Mouse (Mus musculus): Measurements from ENCODE around the gene Ctsd.
"Not testable (repeated sequence)": the region's sequence is repeated elsewhere in the genome, so short reads cannot be mapped to it uniquely, and the experiment has no call there.

Ctsd gene

DNA sequence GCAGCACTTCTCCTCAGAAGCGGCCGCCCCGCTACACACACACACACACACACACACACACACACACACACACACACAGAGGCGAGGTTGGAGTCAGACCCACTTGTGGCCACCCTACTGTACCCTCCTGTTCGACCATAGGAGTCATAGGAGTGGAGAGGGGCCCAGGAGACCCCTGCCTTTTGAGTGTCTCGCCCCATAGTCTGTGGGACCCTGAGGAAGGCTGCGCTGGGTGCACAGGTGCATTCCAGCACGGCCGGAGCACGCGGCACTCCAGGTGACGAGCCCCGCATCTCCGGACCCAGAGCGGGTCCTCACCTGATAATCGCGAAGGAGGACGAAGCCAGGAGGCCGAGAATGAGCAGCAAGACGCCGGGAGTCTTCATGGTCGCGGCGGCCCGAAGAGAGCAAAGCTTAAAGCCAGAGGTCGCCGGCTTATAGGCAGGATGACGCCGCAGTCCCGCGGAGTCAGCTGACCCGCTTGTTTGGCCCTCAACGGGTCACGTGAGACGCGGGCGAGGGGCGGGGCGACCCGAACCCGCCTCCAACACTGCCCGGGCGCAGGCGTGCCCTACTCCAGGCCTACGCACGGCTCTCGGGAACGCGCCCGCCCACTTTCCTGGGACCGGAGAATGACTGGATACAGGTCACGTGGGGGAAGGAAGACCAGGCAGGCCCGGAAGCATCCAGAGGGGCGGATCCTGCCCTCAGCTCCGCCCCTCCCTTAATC, at the start of gene Ctsd:
Gene Ctsd, minus strand, starts transcription at position 620 of the 730 bp plus-strand sequence.
- peak; percentile 89 to 91 for DNase-seq (ENCODE audit: low spot score in 2 of 2)

DNA sequence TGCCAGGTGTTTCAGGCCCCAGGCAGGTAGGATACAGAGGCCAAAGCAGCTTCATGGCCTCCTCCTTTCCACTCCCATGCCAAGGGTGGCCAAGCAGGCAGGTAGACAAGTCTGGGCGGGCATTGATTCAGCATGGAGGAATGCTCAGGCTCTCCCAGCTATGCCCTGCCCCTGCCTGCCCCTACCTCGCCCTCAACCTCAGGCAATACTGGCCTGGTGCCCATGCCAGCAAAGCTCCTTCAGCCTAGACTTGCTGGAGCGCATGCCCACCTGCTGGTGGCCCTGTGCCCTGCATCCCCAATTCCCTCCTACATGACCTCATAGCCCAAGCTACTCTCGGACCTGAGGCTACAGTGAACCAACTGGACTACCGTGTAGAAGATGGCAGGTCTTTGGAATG, 49.5 kb upstream of the Ctsd start:
- DNase-seq (ENCODE audit: low spot score in 2 of 2) = no peak

DNA sequence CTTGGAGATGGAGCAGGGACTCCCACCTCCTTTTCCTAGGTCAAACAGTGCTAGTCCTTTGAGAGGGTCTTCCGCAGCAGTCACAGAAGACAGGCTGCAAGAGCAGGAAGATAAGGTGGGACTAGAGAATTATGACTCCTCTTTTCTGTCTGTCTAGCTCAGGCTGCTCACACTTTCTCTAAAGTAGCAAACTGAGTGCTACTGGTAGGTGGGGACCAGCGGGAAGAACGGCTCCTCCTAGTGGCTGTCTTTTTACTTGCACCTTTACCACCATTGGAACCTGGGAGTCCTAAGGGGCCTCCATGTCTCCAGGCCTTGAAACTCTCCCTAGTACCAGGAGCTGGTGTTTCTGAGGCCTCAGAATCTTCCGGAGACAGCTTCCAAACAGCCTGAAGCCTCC, 47.7 kb upstream of the Ctsd start:
- DNase-seq (ENCODE audit: low spot score in 2 of 2) = peak; percentile 68 to 69

DNA sequence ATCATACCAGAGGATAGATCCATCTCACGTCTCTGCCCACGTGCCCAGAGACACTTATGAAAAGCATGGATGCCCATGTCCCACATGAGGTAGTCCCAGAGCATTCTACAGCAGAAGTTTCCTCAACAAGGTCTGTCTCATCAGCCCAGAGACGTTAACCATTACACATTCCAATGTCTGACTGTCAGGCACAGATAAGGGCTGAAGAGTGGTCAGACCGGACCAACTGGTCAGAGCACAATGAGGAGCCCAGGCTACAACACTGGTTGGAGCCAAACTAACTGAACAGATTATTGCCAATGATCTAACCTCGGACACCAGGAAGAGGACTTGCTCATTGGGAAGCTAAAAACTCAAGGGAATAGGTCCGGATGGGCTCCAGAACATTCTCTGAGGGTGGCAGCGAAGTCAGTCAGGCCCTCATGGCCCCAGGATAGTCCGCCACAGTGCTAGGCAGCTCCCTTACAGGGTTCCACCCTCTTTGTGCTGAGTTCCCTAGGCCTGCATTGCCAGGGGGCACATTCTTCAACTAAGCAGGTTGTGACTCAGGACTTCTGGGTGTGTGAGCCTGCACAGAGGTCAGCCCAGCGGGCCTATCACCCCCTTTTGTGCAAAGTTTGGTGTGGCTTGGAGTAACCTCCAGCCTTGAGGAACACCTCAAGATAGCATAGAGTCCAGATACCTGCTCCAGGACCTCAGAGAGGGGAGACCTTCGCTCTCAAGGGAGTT, 46.5 kb upstream of the Ctsd start, which contains the start of gene Syt8:
Gene Syt8, plus strand, starts transcription at position 714 of the 729 bp plus-strand sequence.
- no peak for DNase-seq (ENCODE audit: low spot score in 2 of 2)

DNA sequence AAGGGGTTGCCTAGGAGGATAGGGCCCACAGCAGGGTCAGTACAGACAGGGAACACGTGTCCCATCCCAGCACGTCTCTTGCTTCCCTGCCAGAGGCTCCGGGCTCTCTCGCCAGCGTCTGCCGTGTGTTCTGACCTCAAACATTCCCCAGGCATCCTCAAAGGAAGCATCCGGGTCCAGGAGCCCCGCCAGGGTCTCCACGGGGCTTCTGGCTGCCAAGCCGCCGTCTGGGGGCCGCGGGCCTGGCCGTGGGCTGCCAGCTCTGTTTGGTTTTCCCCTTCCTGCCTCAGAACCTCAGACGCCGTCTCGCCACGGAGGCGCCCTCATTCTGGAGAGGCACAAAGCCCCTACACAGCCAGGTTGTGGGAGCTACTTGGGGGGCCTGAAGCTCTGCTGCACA, 45.8 kb upstream of the Ctsd start:
- no peak for DNase-seq (ENCODE audit: low spot score in 2 of 2)

DNA sequence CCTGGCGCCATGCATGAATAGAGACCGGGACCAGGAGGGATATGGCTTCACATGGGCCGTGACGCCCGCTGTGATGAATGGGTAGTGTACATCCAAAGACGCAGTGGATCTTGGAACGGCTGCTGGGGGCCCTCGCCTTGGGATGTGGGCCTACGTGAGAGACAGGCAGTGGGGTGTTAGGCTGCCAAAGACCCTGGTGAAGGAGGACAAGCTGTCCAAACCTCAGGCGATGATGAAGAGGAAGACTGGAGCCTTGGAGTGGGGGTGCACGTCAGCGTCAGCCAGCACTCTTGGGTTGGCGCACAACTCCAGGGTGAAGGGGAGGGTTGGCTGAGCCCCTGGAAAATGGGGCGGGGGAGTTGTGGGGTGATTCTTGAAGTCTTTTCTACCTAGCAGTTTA, 43.3 kb upstream of the Ctsd start:
- DNase-seq (ENCODE audit: low spot score in 2 of 2) = no peak

DNA sequence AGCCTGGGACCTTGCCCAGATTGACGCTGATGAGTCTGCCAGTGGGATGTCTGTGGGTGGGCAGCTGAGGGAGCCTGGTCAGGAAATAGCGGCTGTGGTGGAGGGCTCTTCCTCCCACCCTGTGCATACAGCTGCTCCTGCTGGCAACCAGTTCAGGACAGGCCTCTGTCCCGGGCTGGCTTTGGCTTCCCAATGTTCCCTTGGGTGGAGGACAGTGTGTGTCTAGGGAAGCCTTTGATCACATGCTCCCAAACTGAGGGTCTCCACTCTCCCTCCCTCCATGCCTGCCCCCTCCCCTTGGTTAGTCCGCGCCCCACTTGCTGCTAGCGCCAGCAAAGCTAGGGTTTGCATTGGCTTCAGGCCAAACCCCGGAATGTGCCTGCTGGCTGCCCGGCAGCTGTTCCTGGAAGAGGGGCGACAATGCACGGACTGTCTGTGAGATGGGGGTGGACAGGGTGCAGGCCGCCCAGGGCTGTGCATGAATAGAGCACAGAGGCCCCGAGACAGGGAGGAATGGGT, 42.4 kb upstream of the Ctsd start:
- no peak for DNase-seq (ENCODE audit: low spot score in 2 of 2)

DNA sequence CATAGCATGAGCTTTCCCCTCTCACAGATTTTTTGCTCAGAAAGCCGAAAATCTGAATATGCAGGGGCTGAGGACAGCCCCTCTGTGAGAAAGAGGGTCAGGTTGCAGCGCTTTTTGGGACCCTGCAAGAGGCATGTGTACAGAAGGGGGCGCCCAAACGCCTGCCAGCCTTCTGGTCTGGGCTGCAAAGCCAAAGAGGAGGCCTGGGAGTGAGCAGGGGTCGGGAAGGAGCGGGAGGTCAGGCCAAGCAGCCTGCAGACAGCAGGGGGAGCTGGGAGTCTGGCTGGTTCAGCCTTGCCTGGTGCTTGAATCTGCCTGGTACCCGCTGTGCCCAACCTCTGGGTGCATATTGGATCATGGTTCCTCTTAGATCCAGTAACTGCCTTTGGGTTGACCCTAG, 40.4 kb upstream of the Ctsd start:
- DNase-seq (ENCODE audit: low spot score in 2 of 2) = no peak

DNA sequence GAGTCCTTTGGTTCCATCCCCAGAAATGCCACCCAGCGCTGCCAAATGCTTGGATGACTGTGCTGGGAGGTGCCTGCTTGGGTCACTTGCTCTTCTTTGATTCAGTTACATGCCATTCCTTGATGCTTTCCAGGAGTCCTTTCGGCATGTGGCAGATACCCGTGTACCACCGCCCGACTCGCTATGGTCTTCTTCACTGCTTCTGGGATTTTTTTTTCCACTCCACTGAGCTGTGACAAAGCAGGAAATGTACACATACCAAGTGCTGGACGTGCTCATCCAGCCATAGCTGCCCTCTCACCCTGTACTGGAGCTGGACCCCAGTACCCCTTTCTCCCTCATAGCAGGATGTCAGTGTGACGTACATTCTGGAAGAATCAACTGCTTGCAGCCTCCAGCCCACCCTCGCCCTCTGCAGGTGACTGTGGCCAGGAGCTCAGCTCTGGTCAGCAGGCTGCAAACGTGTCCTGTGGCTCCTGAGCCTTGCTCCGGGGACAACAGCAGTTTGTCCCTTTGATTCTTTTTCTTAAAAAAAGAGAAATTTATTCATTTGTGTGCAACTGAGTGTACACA, 37.9 kb upstream of the Ctsd start:
- no peak for DNase-seq (ENCODE audit: low spot score in 2 of 2)

DNA sequence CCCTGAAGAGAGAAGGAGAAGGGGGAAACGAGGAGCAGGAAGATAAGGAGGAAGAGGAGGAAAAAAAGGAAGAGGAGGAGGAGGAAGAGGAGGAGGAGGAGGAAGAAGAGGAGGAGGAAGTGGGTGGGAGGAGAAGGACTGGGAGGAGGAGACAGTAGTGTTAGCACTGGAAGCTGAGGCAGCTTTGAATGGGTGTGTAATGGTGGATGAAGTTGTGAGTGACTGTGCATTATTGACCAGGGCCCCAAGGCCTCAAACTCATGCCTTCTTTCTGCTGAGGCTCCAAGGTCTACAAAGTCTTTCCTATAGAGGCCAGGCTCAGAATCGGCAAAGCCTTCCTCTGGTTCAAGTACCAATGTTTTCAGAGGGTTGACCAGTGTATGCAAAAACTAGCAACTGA, 34.0 kb upstream of the Ctsd start:
- DNase-seq (ENCODE audit: low spot score in 2 of 2) = no peak

DNA sequence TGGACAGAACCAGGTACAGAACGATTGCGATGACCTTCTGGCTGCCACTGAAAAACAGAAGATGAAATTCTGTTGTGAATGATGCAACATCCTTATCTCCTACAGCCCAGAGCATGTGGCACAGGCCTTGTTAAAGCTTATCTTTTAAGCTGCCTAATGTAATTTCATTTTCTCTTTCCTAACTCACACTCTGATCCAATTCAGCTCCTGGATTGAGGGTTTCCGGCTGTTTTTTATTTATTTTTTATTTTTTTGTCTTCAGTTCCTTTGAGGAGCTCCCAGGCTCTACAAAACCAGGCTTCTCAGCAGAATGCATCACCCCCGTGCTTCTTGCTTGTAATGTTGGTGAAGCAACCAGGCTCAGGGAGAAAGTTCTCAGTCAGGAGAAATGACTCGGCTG, 32.0 kb upstream of the Ctsd start:
- no peak for DNase-seq (ENCODE audit: low spot score in 2 of 2)

DNA sequence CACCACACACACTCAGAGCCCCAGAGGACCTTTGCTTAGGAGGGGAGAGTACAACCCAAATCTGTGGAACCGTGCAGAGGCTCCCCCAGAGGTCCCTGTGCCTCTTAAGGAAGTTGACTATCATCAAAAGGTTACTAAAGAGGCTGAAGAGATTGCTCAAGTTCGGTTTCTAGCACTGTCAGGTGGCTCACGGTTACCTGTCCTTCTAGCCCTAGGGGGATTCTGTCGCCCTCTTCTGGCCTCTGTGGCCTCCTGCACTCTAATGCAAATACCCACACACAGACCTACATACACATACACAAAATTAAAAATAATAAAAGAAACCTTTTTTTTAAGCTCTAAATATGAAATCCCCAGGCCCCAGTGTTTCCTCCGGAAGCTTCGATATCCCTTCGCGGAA, 30.8 kb upstream of the Ctsd start:
- no peak for DNase-seq (ENCODE audit: low spot score in 2 of 2)

DNA sequence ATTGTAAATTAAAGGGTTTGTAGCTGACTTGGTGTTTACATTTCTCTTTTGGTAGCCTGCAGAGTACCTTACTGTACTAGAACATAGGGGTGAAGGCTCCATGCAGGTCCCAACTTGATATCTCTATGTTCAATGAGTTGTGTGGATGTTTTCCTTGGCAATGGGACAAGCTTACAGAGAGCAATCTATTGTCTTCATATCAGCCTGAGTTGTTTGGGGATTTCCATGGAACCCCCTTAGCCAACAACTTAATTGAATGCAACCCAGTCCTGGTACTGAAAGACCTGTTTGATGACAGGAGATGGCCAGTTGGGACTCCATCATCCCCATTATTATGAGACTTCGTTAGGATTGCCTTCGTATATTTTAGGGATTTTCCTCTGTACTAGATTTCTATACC, 30.2 kb upstream of the Ctsd start:
- no peak for DNase-seq (ENCODE audit: low spot score in 2 of 2)

DNA sequence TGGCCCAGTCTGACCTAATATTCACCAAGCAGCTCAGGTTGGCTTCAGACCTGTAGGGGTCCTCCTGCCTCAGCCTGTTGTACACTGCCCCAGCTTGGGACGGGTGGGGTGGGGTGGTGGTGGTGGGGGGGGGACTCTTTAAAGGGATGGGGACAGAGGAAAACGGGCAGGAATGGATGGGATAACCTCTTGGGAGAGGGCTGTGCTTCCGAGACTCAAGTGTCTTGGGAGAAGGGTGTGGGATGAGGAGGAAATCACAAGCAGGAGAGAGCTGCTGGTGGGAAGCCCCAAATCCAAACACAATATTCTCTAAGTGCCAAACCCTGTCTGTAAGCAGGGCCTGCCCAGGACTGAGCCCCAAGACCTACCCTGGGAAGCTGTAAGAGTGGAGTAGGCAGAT, 28.4 kb upstream of the Ctsd start:
- no peak for DNase-seq (ENCODE audit: low spot score in 2 of 2)

DNA sequence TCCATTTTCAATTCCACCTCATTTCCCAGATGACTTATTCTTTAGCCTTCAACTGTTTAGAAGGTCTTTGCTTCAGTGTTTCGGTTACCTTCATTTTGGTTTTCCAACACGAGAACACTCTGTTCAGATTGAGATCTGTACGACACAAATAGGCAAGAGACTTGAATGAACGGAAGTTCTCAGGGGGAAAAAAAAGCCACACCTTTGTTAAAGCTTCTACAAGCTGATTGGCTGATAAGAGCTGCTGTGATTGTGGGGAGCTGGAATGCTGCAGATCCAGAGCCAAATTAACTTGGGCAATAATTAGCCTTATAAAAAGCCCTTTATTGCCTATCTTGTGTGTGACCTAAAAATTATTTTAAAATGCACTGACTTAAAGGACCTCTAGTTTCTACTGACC, 27.5 kb upstream of the Ctsd start:
- no peak for DNase-seq (ENCODE audit: low spot score in 2 of 2)

DNA sequence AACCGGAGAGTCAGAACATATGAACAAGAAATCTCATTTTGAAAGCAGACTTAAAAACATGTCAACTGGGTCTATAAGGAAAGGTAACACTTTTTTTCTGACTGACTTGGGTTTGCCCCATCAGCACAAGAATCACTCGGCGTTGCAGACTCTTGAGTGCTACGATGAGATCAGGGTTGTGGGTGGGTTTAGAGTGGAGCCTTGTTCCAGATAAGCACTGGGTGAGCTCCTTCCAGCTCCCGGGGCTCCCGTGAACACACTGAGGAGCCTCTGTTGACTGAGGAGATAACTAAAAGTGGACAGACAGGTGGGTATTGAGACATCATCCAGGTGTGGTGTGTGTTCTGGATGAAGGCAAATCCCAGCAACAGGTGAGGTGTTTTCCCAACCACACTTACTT, 25.4 kb upstream of the Ctsd start:
- no peak for DNase-seq (ENCODE audit: low spot score in 2 of 2)

DNA sequence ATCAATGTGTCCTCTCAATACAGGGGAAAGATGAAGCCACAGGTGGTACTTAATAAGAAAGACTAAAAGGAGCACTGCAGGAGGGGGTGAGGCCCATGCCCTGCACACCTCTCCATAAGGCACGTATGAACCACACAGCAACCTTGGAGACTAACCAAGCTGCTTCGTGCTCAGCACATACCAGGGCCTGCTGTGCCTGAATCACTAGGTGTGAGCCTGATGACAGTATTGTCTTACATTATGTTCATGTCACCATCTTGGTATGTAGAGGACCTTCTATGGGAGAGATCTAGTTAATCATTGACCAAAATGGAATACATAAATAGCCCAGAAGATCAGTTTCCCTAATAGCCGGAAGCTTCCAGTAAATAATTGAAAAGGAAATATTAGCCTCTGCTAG, 21.8 kb upstream of the Ctsd start:
- no peak for DNase-seq (ENCODE audit: low spot score in 2 of 2)

DNA sequence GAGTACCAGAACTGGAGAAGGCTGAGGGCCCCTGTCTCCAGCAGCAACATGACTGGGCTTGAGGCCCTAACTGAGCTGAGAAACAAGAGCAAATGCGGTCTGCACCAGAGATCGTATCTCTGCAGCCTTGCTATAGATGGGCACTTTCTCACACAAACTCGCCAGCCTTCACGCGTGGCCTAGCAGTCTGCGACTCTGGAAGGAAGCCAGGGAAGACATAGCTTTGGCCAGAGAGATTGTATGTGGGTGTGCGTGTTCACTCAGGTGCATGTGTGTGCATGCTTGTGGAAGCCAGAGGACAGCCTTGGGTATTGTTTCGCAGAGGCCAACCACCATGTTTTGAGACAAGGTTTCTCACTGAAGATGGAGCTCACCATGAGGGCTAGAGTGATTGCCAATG, 20.8 kb upstream of the Ctsd start:
- DNase-seq (ENCODE audit: low spot score in 2 of 2) = no peak

DNA sequence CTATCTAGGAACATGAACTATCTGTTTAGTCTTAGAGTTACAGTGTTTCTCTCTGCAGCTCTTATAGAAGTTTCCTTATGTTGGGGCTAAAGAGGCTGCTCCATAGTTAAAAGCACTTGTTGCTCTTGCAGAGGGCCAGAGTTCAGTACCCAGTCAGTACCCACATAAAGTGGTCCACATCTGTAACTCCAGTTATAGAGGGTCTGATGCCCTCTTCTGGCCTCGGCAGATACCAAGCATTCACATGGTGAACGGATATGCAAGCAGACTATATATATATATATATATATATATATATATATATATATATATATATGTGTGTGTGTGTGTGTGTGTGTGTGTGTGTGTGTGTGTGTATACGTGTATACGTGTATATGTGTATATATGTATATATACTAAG, 20.1 kb upstream of the Ctsd start:
- no peak for DNase-seq (ENCODE audit: low spot score in 2 of 2)

DNA sequence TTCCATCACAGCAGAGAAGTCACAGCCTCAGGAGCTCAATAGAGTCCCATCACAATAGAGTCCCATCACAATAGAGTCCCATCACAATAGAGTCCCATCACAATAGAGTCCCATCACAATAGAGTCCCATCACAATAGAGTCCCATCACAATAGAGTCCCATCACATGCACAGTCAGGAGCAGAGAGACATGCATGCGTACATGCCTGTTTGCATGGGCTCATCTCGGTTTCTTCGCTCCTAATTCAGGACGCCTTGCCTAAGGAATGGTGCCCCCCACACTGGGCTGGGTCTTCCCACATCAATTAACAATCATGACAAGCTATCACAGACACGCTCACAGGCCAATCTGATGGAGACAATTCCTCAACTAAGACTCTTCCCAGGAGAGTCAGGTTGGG, 17.3 kb upstream of the Ctsd start:
- DNase-seq (ENCODE audit: low spot score in 2 of 2) = not testable (repeated sequence)

DNA sequence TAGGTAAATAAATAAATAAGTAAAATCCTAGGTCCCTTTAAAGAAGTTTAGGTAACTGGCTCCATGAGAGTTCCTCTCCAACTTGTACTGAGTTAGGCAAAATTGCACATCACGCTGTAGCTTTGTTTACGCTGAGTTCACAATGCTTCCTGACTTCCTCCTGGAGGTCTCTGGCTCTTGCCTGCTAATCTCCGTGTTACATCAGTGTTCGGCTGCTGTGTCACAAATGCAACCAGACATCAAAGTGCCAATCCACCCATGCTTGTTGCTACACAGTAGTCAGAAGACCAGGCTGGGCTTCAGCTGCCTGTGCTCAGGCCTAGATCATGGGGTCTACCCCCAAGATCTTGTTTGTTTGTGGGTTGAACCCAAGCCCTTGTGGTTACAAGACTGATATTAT, 15.8 kb upstream of the Ctsd start:
- no peak for DNase-seq (ENCODE audit: low spot score in 2 of 2)

DNA sequence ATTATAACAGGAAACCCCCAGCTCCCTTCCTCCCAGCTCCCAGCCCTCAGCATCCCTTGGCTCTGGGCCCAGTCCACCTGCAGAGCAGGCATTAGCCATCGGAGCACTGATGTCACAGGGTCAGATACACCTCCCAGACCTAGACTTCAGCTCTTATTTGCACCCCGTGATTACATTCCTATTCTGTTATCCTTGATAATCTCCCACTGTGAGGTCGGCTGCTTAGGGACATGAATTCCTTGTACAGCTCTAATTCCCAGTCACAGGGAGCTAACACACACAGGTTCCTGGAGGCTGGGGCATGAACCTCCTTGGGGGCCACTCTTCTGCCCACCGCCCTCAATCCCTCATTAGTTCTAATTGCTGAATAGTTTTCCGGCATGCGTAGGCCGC, 12.9 kb upstream of the Ctsd start:
- no peak for DNase-seq (ENCODE audit: low spot score in 2 of 2)
